Mouse (Mus musculus) heart, postnatal 0 days (tissue): ENCODE data around the gene Atrip.

Experiments used
- CTCF ChIP-seq: IDR thresholded peaks from 2 replicates; pipeline ENCODE4 v1.5.1; 2016; ENCODE audit warnings: antibody characterized with exemption, control low read depth, low read depth
- EP300 ChIP-seq: IDR thresholded peaks from 2 replicates; pipeline ENCODE4 v1.6.1; 2016; ENCODE audit warnings: antibody characterized with exemption, low read depth

DNA sequence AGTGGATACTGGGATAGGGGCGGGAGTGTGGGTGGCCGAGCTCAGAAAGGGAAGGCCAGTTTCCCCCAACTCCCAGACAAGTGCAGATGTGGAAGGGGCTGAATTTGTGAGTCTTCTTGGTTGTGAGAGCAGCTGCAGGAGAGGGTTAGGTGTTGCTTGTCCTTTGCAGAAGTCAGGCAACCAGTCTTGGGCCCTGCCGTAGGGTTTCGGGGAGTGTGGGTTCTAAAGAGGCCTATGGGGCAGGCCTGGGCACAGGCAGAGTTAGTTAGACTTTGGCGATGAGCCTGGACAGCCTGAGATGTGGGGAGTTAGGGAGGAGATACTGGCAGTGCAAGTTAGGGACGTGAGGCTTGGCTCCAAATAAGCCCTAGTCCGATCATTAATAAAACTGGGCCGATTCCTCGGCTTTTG, 22.3 kb upstream of the Atrip start:
- TF ChIP-seq CTCF (no peak), EP300 (no peak)
